Mouse (Mus musculus): Measurements from ENCODE around the gene Clec2e.
"Not testable (repeated sequence)": the region's sequence is repeated elsewhere in the genome, so short reads cannot be mapped to it uniquely, and the experiment has no call there.

Clec2e gene

DNA sequence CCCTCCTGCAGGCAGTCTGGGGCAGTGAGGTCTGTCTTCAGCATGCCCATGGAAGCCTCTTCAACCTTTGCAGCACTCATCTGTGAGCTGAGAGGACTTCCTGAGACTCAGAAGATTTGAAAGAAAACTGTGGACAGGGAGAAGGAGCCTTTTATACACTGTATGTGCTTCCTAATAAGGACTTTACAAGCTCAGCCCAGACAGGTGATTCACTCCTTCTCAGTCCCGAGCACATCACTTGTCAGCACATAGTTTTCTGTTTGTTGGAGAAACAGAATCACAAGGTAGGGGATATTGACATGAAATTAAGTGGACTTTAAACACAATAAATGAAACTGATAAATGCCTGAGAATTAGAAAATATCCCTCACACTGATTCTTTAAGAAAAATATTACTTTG lies at the start of gene Clec2e:
Gene Clec2e (minus strand): TSS at position 120 of the 400 bp plus-strand sequence.
- DNase-seq (ENCODE audit: low spot score): not testable (repeated sequence)

DNA sequence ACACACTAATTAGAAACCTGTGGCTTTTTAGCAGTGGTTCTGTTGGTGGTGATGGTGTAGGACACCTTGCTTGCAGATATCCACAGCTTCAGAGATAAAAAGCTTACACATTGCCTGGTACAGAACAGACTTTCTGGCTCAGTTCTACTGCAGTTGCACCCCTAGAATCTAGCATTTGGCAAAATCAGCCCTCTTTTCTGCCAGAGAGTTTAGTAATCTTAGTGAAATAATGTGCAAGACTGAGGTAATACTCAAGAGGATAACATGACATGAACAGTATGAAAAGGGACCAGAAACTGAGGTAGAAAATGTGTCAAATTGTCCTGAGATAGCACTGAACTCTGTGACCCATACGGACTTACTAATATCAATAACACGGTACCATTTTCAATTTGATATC lies 46.1 kb upstream of the Clec2e start:
- no peak for DNase-seq (ENCODE audit: low spot score)

DNA sequence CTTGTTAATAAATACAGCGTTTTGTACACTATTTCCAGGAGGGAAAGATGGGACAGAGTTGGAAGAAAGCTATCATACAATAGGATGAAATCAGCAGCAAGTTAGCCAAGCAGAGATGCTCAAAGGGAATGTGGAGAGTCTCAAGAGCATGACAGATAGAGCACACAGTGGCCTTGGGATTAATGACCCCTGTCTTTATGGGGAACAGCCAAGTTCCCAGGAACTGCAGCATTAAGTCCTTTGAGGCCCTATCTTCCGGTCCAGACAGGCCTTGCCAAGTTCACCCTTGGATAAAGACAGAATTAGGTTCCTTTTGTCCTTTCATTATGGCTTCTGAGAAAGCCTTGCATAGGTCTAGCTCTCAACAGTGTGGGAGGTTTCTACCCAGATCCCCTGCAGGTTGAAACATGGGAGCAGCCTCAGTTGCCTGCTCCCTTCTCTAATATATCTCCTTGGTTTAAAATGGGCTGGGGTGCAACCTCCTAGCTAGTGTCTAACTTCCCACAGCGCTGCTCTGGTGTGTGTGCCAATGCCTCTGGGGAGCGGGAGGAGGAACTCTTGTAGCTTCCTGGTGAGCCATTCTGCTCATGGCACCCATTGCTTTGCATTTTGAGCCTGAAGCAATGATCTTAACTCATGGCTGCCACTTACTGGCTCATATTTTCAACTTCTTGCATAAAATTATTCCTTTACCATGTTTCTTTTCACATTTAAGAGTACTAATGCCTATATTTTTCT lies 32.1 kb upstream of the Clec2e start:
- no peak for DNase-seq (ENCODE audit: low spot score)

DNA sequence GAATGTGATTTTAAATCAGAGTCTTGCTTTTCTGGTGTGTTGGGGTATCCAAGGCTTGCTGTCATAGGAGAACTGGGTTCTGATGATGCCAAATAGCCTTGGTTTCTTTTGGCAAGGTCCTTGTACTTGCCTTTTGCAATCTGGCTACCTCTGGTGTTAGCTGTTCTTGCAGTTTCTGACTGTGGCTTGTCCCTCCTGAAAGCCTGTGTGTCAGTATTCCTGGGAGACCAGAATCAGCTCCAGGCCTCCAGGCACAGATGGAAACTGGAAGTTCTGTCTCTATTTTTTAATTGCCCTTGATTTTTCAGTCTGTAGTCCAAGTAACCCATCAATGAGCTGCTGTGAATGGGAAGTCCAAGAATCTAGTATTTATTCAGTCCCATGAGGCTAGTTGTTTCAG lies 26.1 kb upstream of the Clec2e start:
- DNase-seq (ENCODE audit: low spot score): no peak

DNA sequence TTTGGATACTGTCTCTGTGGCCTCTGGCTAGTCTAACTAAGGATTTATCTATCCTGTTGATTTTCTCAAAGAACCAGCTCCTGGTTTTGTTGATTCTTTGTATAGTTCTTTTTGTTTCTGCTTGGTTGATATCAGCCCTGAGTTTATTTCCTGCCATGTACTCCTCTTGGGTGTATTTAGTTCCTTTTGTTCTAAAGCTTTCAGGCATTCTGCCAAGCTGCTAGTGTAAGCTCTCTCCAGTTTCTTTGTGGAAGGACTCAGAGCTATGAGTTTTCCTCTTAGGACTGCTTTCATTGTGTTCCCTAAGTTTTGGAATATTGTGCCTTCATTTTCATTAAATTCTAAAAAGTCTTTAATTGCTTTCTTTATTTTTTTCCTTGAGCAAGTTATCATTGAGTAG lies 23.8 kb upstream of the Clec2e start:
- DNase-seq (ENCODE audit: low spot score): not testable (repeated sequence)

DNA sequence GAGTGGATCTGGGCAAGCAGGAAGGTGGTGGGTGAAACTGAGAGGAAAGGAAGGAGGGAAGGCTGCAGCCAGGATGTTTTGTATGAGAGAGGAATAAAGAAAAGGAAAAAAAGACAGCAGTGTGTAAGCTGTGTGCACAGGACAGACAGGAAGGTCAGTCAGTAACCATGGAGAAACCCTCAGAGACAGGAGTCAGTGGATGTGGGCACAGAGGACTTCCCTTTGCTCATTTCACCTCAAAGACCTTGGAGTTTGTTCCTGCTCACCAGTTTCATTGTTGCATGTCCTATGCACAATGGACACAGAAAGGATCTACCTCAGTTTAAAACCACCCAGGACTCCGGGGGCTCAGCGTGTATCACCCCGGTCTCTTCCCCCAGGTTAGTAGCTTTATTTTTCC lies 15.5 kb upstream of the Clec2e start:
- no peak for DNase-seq (ENCODE audit: low spot score)

DNA sequence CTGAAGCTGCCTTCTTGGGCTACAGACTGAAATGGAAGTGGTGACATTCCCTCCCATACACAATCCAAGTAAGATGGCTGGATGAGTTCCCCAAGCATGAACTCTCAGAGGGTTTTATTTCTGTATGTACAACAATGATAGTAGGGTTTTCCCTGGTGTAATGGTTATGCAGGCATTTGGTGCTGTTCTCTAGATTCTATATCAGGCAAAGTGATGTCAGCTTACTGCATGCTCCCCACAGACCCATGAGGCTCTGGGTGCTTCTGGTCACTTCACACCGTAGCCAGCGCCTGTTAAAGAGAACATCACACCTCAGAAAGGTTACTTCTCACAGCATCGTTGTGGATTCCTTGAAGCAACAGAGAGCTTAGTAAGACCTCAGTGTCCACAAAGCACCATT lies 13.5 kb upstream of the Clec2e start:
- DNase-seq (ENCODE audit: low spot score): not testable (repeated sequence)

DNA sequence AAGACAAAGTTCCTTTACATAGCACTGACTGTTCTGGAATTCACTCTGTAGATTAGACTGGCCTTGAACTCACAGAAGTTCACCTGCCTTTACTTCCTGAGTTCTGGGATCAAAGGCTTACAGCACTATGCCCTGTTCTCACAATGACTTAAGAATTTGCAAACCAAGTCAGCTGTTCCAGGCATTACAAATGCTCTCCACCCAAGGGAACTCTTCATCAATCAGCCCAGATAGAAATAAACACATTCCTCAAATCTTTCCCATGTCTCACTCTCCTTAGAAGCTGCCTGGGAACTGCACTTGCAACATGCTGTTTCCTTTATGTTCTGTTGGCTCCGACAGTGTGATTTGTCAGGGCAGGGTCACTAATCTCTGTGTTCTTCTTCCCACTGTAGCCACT lies 13.1 kb upstream of the Clec2e start:
- DNase-seq (ENCODE audit: low spot score): no peak

DNA sequence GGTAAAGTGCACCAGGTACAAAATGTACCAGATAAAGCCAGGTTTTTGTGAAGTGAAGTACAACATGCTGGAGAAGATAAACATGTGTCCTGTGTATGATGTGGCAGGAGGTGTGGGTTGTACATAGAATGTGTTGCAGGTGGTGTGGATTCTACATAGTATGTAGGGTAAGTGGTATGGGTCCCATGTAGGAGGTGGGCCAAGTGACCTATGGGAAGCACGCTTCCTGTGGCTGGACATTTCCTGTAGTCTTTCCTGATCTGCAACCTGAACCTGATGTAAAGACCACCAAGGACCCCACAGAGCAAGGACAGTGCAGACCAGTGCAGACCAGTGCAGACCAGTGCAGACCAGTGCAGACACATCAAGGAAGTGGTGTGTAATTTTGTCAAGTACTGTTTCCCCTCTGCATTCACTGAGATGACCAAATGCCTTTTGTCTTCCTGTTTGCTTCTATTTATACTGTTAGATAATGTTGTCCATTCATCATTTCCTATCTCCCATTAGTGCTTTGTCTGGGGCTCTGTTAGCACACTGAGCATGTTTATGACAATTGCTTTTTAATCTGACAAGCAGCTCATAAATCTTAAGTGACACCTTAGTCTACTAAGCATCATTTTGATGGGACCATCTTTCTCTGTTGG lies 12.4 kb upstream of the Clec2e start:
- no peak for DNase-seq (ENCODE audit: low spot score)

DNA sequence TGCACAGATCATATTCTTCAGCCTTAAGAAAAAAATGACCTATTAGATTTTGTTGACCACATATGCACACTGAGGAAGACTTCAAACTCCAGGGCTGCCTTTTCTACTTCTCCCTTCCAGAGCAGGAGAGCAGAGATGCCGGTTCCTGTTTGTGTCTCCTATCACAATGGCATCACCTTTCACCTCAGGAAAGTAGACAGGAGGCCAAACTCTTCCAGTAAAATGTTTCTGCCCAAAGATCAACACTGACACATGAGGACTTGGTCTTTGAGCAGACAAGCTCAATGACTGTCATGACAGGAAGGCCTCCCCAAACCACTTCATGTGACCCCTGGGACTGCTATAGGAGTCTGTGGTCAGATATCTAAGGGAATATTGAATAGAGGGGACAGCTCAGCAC lies 11.8 kb upstream of the Clec2e start:
- DNase-seq (ENCODE audit: low spot score): no peak

DNA sequence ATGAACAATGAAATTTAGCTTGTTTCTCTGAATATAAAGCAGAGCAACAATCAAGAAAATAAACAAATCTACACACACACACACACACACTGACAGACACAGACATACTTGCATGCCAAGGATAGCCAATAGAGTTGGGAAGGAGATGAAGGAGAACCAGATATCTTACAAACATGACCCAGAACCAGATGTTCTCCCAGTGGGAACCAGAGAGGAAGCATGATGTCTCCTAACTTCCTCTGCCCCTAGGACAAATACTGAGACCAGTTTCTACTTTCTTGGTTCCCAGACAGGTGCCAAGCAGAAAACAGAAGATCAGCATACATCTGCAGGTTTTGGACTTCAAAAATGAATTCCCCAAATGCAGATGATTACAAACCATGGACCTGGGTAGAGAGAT lies 7.2 kb upstream of the Clec2e start:
- no peak for DNase-seq (ENCODE audit: low spot score)

DNA sequence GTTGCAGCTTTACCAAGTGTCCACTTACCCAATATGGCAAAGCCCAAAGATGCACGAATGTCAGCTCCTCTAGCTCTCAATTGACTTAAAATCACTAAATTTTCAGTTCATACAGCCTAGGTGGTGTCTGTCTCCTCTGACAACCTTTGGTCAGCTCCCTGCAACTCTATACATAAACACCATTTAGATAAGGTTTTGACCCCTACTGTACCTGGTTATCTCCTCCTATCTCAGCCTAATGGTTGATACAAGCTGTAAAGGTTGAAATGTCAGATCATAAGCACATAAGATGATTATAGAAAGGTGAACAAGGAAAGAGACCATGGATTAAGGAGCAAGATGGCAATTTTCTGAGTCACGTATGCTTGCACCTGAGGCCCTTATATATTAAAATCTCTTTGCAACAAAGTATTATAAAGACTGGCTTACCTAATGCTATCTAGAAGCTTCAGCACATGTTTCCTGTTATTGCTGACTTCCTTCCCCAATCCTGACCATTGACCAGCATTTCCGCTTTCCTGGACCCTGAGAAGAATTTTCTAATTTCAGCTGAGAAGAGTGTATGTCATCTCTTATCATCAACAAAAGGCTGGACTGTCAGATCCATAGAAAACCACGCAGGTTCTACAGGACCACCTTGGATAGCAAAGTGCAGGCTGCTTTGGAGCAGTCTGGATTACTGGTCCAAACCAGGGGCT lies 2.3 kb upstream of the Clec2e start:
- DNase-seq (ENCODE audit: low spot score): no peak

DNA sequence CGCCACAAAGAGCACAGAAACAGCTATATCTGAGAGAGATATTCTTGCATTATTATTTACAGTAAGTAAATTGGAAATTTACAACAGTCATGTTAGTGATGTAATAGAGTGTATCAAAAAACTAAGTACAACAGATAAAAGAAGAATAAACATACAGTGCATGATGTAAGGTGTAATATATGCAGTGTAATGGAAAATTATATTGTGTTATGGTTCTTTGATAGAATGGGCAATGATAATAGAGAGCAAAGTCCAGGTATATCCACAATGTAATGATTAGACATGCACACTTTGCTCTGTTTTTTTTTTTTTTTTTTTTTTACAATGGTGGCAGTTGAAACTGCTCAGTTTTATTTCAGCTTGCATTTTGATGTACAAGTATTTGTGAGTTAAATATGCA lies 891 bp upstream of the Clec2e start:
- DNase-seq (ENCODE audit: low spot score): no peak

DNA sequence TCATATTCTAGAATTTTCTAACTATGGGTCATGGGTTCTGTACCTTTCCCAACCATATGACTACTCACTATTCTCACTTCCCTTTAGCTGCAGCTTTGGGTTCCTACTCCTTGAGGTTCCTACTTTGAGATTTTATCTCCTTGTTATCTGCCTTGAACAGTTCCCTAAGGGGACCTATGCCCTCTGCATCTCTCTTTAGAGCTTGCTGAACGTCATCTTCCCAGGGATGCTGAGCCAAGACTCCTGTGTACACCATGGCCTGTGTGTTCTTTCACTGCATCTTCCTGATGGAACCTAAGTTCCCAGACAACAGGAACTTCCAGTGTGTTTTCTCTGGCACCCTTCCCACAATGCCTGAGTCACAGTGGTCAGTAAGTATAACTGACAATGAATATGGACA lies 2.8 kb downstream of the Clec2e start:
- DNase-seq (ENCODE audit: low spot score): no peak

DNA sequence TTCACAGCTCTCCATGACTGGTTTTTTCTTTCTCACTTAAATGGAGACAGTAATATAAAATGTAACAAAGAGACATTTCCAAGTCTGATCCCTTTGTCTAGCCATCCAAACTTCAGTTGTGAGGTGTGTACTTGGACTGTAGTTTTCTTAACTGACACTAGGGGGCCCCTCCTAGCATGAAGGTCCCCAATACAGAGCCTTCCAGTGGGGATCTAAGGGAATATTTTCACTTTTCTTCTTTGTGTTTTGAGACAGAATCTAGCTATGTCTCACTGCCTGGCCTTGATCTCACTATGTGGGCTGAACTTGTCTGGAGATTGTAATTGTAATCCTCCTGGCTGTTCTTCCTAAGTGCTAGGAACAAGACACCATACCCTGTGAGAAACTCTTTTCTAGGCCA lies 5.5 kb downstream of the Clec2e start:
- peak; percentile 18 for DNase-seq (ENCODE audit: low spot score)

DNA sequence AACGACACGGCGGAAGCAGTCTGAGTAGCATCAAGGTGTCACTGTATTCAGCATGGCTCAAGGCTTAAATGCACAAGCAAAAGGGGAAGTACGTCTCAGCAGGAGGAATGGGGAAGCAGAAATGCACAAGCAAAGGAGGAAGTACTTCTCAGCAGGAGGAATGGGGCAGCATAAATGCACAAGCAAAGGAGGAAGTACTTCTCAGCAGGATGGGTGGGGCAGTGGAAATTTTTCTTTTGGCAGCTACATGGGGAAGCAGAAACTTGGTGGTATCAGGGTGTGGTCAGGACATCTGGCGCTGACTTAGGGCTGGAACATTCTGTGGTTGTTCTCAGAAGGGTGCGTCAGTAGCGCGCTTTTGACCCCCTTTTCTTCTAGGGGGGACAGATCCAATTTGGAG lies 12.1 kb downstream of the Clec2e start:
- not testable (repeated sequence) for DNase-seq (ENCODE audit: low spot score)

DNA sequence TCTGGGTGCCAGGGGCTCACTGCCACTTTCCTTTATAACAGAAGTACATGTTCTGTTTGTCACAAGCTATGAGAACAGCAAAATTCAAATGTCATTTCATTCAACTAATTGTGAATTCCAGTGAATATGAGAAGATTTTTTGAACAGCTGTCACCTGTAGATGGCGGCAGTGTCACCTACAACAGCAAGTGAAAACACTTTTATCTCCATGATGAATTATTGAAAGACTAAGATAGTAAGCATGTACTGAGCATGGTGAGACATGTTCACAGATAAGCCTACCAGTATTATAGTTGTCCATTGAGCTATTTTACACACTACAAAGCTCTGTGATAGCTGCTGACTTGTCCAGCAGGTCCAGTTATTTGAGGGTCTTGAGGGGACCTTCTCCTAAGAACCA lies 12.6 kb downstream of the Clec2e start:
- no peak for DNase-seq (ENCODE audit: low spot score)

DNA sequence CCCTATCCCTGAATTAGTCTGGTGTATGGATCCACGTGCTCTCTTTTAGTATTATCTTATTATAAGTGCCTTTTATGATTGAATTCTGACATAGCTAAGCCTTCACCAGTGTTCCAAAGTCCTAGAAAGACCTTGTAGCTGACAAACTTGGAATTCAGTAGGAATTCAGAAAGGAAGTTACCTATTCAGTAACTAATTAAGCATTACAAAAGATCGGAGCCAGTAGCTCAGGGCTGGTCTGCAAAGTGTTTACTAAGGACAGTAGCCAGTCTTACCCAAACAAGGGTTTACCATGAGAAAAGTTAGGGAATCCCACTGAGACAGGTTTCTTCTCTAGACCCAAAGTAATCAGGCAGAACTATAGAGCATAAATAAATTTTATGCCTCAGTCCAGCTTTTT lies 14.7 kb downstream of the Clec2e start:
- DNase-seq (ENCODE audit: low spot score): not testable (repeated sequence)

DNA sequence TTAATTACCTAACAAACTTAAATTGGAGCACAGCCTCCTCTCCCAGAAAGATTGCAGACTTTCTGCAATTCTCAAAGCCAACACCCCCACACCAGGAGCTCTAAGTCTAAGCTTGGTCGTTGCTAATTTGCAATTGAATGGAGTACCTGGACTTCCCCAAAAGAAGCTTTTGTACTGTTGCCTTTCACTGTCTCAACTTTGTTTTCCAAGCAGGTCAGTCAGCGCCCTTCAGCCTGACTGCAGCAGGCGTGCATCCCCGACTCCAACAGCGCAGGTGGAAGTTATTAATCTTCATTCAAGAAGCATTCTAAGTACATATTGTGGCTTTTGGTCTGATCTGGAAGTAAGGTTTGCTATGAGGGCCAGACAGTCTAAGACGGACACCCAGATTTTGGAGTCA lies 15.6 kb downstream of the Clec2e start:
- no peak for DNase-seq (ENCODE audit: low spot score)

DNA sequence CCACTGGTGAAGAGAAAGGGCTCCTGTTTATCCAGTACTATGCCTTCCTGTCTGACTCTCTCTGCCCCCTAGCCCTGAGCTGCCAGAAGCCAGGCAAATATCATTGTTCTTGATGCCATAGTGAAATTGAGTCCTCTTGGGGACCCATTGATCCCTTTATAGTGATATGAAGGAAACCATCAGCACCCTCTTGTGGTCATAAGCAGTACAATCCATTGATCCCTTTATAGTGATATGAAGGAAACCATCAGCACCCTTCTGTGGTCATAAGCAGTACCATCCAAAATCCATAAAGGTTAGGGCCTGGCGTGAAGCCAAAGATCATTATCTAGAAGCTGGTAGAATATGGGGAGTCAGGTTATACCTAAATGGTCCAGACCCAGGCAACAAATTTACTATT lies 33.7 kb downstream of the Clec2e start:
- DNase-seq (ENCODE audit: low spot score): peak; percentile 22

DNA sequence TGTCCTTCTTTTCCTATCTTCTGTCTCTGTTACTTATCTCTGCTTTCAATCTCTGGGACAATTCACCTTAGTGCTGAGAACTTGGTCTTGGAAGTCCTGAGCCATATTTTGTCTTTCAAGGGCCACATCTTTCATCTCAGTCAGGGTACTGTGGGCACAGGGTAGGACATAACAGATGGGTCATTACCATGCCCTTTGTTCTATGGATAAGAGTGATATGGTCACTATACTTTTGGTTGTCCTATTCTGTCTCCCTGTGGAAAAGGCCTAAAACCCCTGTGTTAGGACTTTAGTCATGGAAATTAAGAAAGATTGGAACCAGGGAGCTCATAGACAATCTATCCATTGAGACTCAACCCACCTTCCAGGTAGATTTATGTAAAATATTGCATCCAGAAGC lies 34.2 kb downstream of the Clec2e start:
- no peak for DNase-seq (ENCODE audit: low spot score)

DNA sequence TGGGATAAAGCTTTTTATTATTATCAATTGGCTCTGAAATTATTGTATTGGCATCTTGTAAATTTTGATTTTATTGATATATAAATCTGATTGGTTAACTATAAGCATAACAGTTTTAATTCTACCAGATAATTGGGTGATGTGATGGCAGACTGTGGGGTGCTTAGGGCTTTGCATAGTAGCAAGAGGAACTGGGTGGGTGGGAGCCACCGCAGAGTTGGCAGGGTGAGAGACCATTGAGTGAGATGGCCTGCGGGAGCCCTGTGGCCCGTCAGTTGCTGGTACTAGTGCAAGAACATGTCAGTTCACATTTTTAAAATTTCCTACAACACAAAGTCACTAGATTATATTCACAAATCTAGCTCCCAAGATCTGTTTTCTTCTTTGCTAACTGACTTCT lies 34.9 kb downstream of the Clec2e start:
- DNase-seq (ENCODE audit: low spot score): no peak

DNA sequence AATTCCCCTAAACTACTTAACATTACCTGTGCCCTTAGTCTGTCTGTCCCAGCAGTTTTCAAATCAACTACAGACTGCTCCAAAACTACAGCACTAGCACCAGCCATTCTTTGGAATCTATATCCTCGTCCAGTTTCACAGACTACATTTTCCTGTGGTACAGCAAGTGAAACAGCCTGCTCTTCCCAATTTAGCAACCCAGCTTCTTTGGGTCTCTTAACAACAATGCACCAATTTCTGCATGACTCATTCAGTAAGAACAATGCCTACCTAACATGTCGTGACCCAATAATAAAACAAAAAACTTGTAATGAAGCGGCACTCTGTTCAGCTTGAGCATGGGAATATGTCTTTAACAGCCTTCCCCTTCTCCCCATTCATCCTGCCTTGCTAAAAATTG lies 35.3 kb downstream of the Clec2e start:
- DNase-seq (ENCODE audit: low spot score): no peak
